Mouse (Mus musculus) thymus, adult 2 months (tissue): Measurements from ENCODE around the gene Atn1.

Experiments used
- CTCF ChIP-seq: fragments of 200-500 bp; IDR thresholded peaks from 2 replicates; pipeline ENCODE4 v1.5.1; 2012; ENCODE audit warnings: mild to moderate bottlenecking, control low read depth, low read length, moderate library complexity, borderline replicate concordance; ENCODE audit not compliant: control insufficient read depth, poor library complexity, insufficient read depth; ENCODE audit errors: extremely low read depth
- POLR2A ChIP-seq: fragments of 200-500 bp; IDR thresholded peaks from 2 replicates; pipeline ENCODE4 v1.6.1; 2012; ENCODE audit warnings: mild to moderate bottlenecking, low read length, control low read depth, moderate library complexity; ENCODE audit not compliant: control insufficient read depth, poor library complexity, insufficient read depth; ENCODE audit errors: extremely low read depth

DNA sequence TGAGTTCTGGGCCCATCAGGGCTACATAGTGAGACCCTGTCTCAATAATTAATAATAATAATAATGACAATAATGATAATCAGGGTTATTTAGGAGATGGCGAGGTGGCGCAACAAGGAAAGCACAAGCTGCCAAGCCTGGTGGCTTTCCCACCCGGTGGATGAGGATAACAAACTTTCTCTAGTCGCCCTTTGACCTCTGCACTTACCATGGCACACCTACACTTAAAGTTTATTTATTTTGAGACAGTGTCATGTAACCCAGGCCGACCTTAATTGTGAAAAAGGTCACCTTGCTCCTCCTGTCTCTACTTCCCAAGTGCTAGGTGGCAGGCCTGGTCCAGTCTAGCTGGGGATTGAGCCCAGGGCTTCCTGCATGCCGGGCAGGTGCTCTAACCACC, 57.6 kb downstream of the Atn1 start:
- no peak for TF ChIP-seq POLR2A
- TF ChIP-seq CTCF = no peak
